Comparison of ENCODE assay signal across 8 mouse cellular contexts in the genomic region with DNA sequence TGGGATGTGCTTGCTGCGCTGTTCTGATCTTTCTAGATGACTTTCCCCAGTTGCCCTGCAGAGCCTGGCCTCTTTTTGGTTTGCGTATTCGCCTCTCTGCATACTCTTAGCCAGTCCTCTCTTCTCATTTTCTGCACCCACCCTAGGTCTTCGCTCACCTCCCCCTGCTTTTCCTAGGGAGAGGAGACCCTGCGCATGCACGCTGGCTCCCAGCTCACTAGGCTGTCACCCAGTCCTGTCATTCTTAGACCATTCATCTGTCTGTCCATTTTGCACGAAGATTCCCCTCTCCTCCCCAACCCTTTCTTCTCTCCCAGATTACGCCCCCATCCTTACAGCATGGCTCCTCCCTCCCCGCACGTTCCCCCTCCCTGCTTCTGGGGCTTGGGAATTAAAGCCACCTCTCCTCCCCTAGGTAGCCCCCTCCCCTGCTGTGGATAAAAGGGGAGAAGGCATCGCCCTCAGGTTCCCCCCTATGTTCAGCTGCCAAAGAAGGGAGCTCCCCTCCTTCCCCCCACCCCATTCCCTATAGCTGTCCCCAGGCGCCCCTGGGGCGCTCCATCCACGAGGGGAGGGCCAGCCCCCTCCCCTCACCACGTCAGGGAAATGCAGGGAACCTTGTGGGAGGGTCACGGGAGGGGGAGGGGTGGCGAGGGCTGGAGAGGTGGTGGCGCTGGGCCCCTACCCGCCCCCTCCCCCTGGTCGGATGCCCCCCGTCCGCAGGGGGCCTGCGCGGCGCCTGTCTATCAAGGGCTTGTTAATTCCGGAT. TPM values are rescaled to one million over a fixed set of nuclear protein-coding genes. Genes with fewer than 3 reads are reported as not detected.
DNase-seq lines count a peak whose midpoint lies in the region; ATAC-seq and TF ChIP-seq lines count a peak whose summit lies in the region.

No protein-coding gene starts in this region.

- no peak for TF ChIP-seq CTCF in G1E (IDR thresholded peaks at IDR 0.05; ENCODE audit: low read depth, low read length)
- no peak for TF ChIP-seq CTCF in olfactory bulb, adult 2 months (IDR thresholded peaks at IDR 0.05; ENCODE audit: insufficient read depth, low read depth, low read length)

- H3K27me3 ChIP-seq in kidney, embryonic 14.5 days (ENCODE audit: control insufficient read depth, insufficient read depth, low read length) = peaks cover 75% of the 10 kb centered on the region
- peaks cover 55% of the 10 kb centered on the region for H3K27me3 ChIP-seq in G1E (ENCODE audit: insufficient read depth, low read length)
- peaks cover 99% of the 10 kb centered on the region for H3K27me3 ChIP-seq in embryonic facial prominence, embryonic 10.5 days (replicated peaks; ENCODE audit: low read depth, poor library complexity, severe bottlenecking)
- peaks cover 51% of the 10 kb centered on the region for H3K27me3 ChIP-seq in intestine, embryonic 16.5 days (replicated peaks; ENCODE audit: control insufficient read depth, insufficient read depth, low read length)

- no peaks in the 10 kb centered on the region for H3K36me3 ChIP-seq in kidney, embryonic 14.5 days (ENCODE audit: control insufficient read depth, insufficient read depth, low read length)
- H3K36me3 ChIP-seq in G1E (replicated peaks) = no peaks in the 10 kb centered on the region
- no peaks in the 10 kb centered on the region for H3K36me3 ChIP-seq in embryonic facial prominence, embryonic 10.5 days (replicated peaks)
- no peaks in the 10 kb centered on the region for H3K36me3 ChIP-seq in intestine, embryonic 16.5 days (ENCODE audit: control insufficient read depth, insufficient read depth, low read length)

- peak; percentile 16 for ATAC-seq in kidney, embryonic 14.5 days (ENCODE audit: low FRiP score, low TSS enrichment)
- ATAC-seq in G1E (ENCODE audit: extremely low read depth, insufficient number of reproducible peaks, low FRiP score, poor library complexity, severe bottlenecking) = no peak
- peak; percentile 12; the same call in 1 of the 2 replicates for ATAC-seq in intestine, embryonic 16.5 days

- peaks cover 10% of the 10 kb centered on the region for H3K4me1 ChIP-seq in kidney, embryonic 14.5 days (ENCODE audit: control insufficient read depth, insufficient read depth, low read length)
- H3K4me1 ChIP-seq in G1E (ENCODE audit: insufficient read depth, low read depth, low read length) = peaks cover 39% of the 10 kb centered on the region
- peaks cover 53% of the 10 kb centered on the region for H3K4me1 ChIP-seq in embryonic facial prominence, embryonic 10.5 days
- peaks cover 22% of the 10 kb centered on the region for H3K4me1 ChIP-seq in intestine, embryonic 16.5 days (ENCODE audit: control insufficient read depth, insufficient read depth, low read length)
- peaks cover 44% of the 10 kb centered on the region for H3K4me1 ChIP-seq in olfactory bulb, adult 2 months (ENCODE audit: control insufficient read depth, insufficient read depth, low read length)

- H3K9me3 ChIP-seq in kidney, embryonic 14.5 days (ENCODE audit: control insufficient read depth, low read length) = no peaks in the 10 kb centered on the region
- H3K9me3 ChIP-seq in G1E (replicated peaks) = no peaks in the 10 kb centered on the region
- H3K9me3 ChIP-seq in embryonic facial prominence, embryonic 10.5 days = no peaks in the 10 kb centered on the region
- no peaks in the 10 kb centered on the region for H3K9me3 ChIP-seq in intestine, embryonic 16.5 days (ENCODE audit: control insufficient read depth, low read length)

- H3K4me3 ChIP-seq in kidney, embryonic 14.5 days (ENCODE audit: low read length) = peak overlapping the region; percentile 48
- peak overlapping the region; percentile 78; the same call in 1 of the 2 replicates for H3K4me3 ChIP-seq in G1E (ENCODE audit: low read depth, low read length)
- peak overlapping the region; percentile 64 for H3K4me3 ChIP-seq in embryonic facial prominence, embryonic 10.5 days
- peak overlapping the region; percentile 59 for H3K4me3 ChIP-seq in intestine, embryonic 16.5 days (ENCODE audit: low read length)
- 0 out of 2 replicates have a peak overlapping the region, but pooled peaks have one; percentile 9 for H3K4me3 ChIP-seq in olfactory bulb, adult 2 months (ENCODE audit: insufficient read depth, low read depth, low read length)

- no peak for TF ChIP-seq POLR2A in olfactory bulb, adult 2 months (IDR thresholded peaks at IDR 0.05; ENCODE audit: insufficient read depth, low read depth, low read length)

- H3K9ac ChIP-seq in kidney, embryonic 14.5 days (ENCODE audit: low read depth, low read length) = peak overlapping the region; percentile 48; the same call in 1 of the 2 replicates
- H3K9ac ChIP-seq in intestine, embryonic 16.5 days (ENCODE audit: low read depth, low read length) = peak overlapping the region; percentile 60

- DNase-seq in kidney, postnatal 14 days = no peak
- no peak for DNase-seq in G1E (ENCODE audit: low spot score)
- DNase-seq in embryonic facial prominence, embryonic 10.5 days (ENCODE audit: low spot score) = peak; percentile 63
- DNase-seq in thymus, postnatal 25 days = no peak
- no peak for DNase-seq in gastrocnemius, postnatal 10 days

- H3K27ac ChIP-seq in kidney, embryonic 14.5 days (ENCODE audit: low read depth, low read length) = no peak overlapping the region
- peak overlapping the region; percentile 76 for H3K27ac ChIP-seq in embryonic facial prominence, embryonic 10.5 days (replicated peaks)
- no peak overlapping the region for H3K27ac ChIP-seq in intestine, embryonic 16.5 days (ENCODE audit: low read length)
- peak overlapping the region; percentile 43; the same call in 1 of the 2 replicates for H3K27ac ChIP-seq in olfactory bulb, adult 2 months (ENCODE audit: insufficient read depth, low read depth, low read length)

- H3K4me2 ChIP-seq in kidney, embryonic 14.5 days (replicated peaks; ENCODE audit: low read depth, low read length) = peak overlapping the region; percentile 87
- peak overlapping the region; percentile 90 for H3K4me2 ChIP-seq in intestine, embryonic 16.5 days (ENCODE audit: low read depth, low read length)

- WGBS in kidney, embryonic 14.5 days = 5% methylated on average over 22 of the region's 26 CpGs
- 3% methylated on average over 25 of the region's 26 CpGs for WGBS in embryonic facial prominence, embryonic 10.5 days
- WGBS in intestine, embryonic 16.5 days = 5% methylated on average over 26 of the region's 26 CpGs
- WGBS in olfactory bulb, adult 2 months = 7% methylated on average over 23 of the region's 26 CpGs

RNA-seq across cellular contexts. Expression of a gene that starts 24.8 kb away (rescaled TPM):
- polyA plus RNA-seq in kidney, embryonic 14.5 days (2014; fragmentation: Nextera tagmentation; extraction: Ambion mirVana) = 1.4 and 2.3 TPM in 2 replicates
- total RNA-seq in G1E (2014; fragmentation: Nextera tagmentation) (not detected in 2 replicates), G1E (2017) (not detected in 2 replicates)
- 0.02 TPM in 1 of 2 replicates, not detected in the other for polyA plus RNA-seq in G1E (2012)
- polyA plus RNA-seq in embryonic facial prominence, embryonic 10.5 days (2016; fragmentation: Nextera tagmentation; extraction: Ambion mirVana) = 1.8 and 2.4 TPM in 2 replicates
- 0.82 and 1.2 TPM in 2 replicates for polyA plus RNA-seq in intestine, embryonic 16.5 days (2015; fragmentation: Nextera tagmentation; extraction: Ambion mirVana)
- polyA plus RNA-seq in olfactory bulb, adult 2 months (2012; ENCODE audit: insufficient read depth, insufficient read length, low replicate concordance, missing spikeins) = not detected in 2 replicates
- under 1 TPM; 0.38 to 0.41 TPM for total RNA-seq in gastrocnemius, postnatal 10 days (2021)

RNA-seq across cellular contexts. Expression of a gene that starts 26.6 kb away (rescaled TPM):
- 1.0 and 1.5 TPM in 2 replicates for polyA plus RNA-seq in kidney, embryonic 14.5 days (2014; fragmentation: Nextera tagmentation; extraction: Ambion mirVana)
- total RNA-seq in G1E (2014; fragmentation: Nextera tagmentation) = 2.5 TPM in 1 of 2 replicates, not detected in the other
- 0.11 and 0.41 TPM in 2 replicates for total RNA-seq in G1E (2017)
- 0.49 and 0.61 TPM in 2 replicates for polyA plus RNA-seq in G1E (2012)
- 1.1 and 1.9 TPM in 2 replicates for polyA plus RNA-seq in embryonic facial prominence, embryonic 10.5 days (2016; fragmentation: Nextera tagmentation; extraction: Ambion mirVana)
- 0.66 and 0.88 TPM in 2 replicates for polyA plus RNA-seq in intestine, embryonic 16.5 days (2015; fragmentation: Nextera tagmentation; extraction: Ambion mirVana)
- not detected in 2 replicates for polyA plus RNA-seq in olfactory bulb, adult 2 months (2012; ENCODE audit: insufficient read depth, insufficient read length, low replicate concordance, missing spikeins)
- not detected for total RNA-seq in gastrocnemius, postnatal 10 days (2021)

RNA-seq across cellular contexts. Expression of a gene that starts 49.0 kb away (rescaled TPM):
- polyA plus RNA-seq in kidney, embryonic 14.5 days (2014; fragmentation: Nextera tagmentation; extraction: Ambion mirVana) = 1.3 and 1.9 TPM in 2 replicates
- total RNA-seq in G1E (2014; fragmentation: Nextera tagmentation) = 0.08 TPM in 1 of 2 replicates, not detected in the other
- total RNA-seq in G1E (2017) = under 0.01 and 0.11 TPM in 2 replicates
- 0.13 and 0.20 TPM in 2 replicates for polyA plus RNA-seq in G1E (2012)
- polyA plus RNA-seq in embryonic facial prominence, embryonic 10.5 days (2016; fragmentation: Nextera tagmentation; extraction: Ambion mirVana) = 0.80 and 0.97 TPM in 2 replicates
- 1.2 and 1.5 TPM in 2 replicates for polyA plus RNA-seq in intestine, embryonic 16.5 days (2015; fragmentation: Nextera tagmentation; extraction: Ambion mirVana)
- polyA plus RNA-seq in olfactory bulb, adult 2 months (2012; ENCODE audit: insufficient read depth, insufficient read length, low replicate concordance, missing spikeins) = 51.0 and 92.9 TPM in 2 replicates
- total RNA-seq in gastrocnemius, postnatal 10 days (2021) = 1 to 10 TPM; 2.0 to 2.7 TPM

RNA-seq across cellular contexts. Expression of a gene that starts 52.4 kb away (rescaled TPM):
- 3.4 TPM in 2 replicates for polyA plus RNA-seq in kidney, embryonic 14.5 days (2014; fragmentation: Nextera tagmentation; extraction: Ambion mirVana)
- 3.1 and 5.3 TPM in 2 replicates for total RNA-seq in G1E (2014; fragmentation: Nextera tagmentation)
- 2.6 and 3.3 TPM in 2 replicates for total RNA-seq in G1E (2017)
- polyA plus RNA-seq in G1E (2012) = 1.8 and 2.2 TPM in 2 replicates
- polyA plus RNA-seq in embryonic facial prominence, embryonic 10.5 days (2016; fragmentation: Nextera tagmentation; extraction: Ambion mirVana) = 1.5 and 1.8 TPM in 2 replicates
- polyA plus RNA-seq in intestine, embryonic 16.5 days (2015; fragmentation: Nextera tagmentation; extraction: Ambion mirVana) = 6.7 and 7.1 TPM in 2 replicates
- polyA plus RNA-seq in olfactory bulb, adult 2 months (2012; ENCODE audit: insufficient read depth, insufficient read length, low replicate concordance, missing spikeins) = not detected in 2 replicates
- total RNA-seq in gastrocnemius, postnatal 10 days (2021) = 1 to 10 TPM; 5.0 to 6.8 TPM

Comparison
In these comparisons a context has a peak if more than half of its experiments do, and no peak if none do; other contexts are left out.
1. H3K27ac ChIP-seq: peak in embryonic facial prominence, embryonic 10.5 days (single experiment) and olfactory bulb, adult 2 months (single experiment); none in kidney, embryonic 14.5 days (single experiment) and intestine, embryonic 16.5 days (single experiment).
2. H3K4me3 ChIP-seq: peak in every context shown above with its lines; median percentile 78 in G1E; 64 in embryonic facial prominence, embryonic 10.5 days; 59 in intestine, embryonic 16.5 days; 48 in kidney, embryonic 14.5 days; 9 in olfactory bulb, adult 2 months.
3. RNA of a gene that starts 49.0 kb away (polyA plus RNA-seq): 51.0 to 92.9 TPM in olfactory bulb, adult 2 months; 1.3 to 1.9 TPM in kidney, embryonic 14.5 days, 1.2 to 1.5 TPM in intestine, embryonic 16.5 days, 0.80 to 0.97 TPM in embryonic facial prominence, embryonic 10.5 days and 0.13 to 0.20 TPM in G1E; every median in the first group is over 10 times any median in the second.